ENCODE assay signal across 8 mouse cellular contexts in the genomic region with DNA sequence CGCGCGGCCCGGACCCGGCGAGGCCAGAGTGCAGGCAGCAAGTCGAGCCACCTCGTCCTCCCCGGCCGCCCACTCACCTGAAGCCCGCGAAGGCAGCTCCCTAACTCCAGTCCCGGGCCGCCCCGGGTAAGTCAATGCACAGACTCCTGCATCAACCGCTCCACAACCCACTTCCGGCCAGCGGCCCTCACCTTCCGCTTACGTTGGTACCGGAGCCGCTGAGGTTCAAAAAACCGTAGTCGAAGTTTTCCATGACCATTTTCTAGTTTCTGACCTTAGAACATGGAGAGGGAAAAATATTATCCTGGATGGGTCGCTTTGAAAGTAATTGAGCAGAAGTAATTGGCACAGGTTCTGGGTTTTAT. TPM values are rescaled to one million over a fixed set of nuclear protein-coding genes. Genes with fewer than 3 reads are reported as not detected.
A peak's percentile ranks its signal among the peaks of the same experiment; 100 is the strongest.
DNase-seq lines count a peak whose midpoint lies in the region; ATAC-seq lines count a peak whose summit lies in the region.

A gene (minus strand): TSS at position 189 of the 365 bp plus-strand sequence.
A gene (minus strand): TSS at position 200 of the 365 bp plus-strand sequence.

- intact Hi-C loops in left cerebral cortex, postnatal 10 days (cut with DNase I): no loop called here

- peak; percentile 90 for DNase-seq in adipocyte (ENCODE audit: low spot score)
- peak; percentile 89 for DNase-seq in embryo, embryonic 10 days (ENCODE audit: low spot score)
- peak; percentile 94 for DNase-seq in gastrocnemius, postnatal 10 days
- DNase-seq in induced T-regulatory cell, adult 2 months (ENCODE audit: low read depth): peak; percentile 93
- peak; percentile 91 to 92 for DNase-seq in left cerebral cortex, postnatal 10 days (ENCODE audit: extremely low spot score in 1 of 2, low spot score in 2 of 2)
- peak; percentile 87 for DNase-seq in right cerebral cortex, postnatal 25 days
- DNase-seq in urinary bladder, postnatal 4 days (ENCODE audit: low spot score in 2 of 2): peak; percentile 85 to 95

- ATAC-seq in megakaryocyte-erythroid progenitor cell, adult 5-6 weeks (replicated peaks; ENCODE audit: low FRiP score, low TSS enrichment, poor library complexity, severe bottlenecking): peak; percentile 75

RNA-seq across cellular contexts. Expression of the first gene that starts in this region (rescaled TPM):
- 1 to 10 TPM; 4.8 to 6.0 TPM for total RNA-seq in gastrocnemius, postnatal 10 days (2021)
- total RNA-seq in left cerebral cortex, postnatal 10 days (2021): 1 to 10 TPM; 8.0 TPM
- total RNA-seq in megakaryocyte-erythroid progenitor cell, adult 5-6 weeks (2014; fragmentation: Nextera tagmentation): 18.1 and 19.7 TPM in 2 replicates
- 30.6 and 38.4 TPM in 2 replicates for total RNA-seq in megakaryocyte-erythroid progenitor cell, adult 5-6 weeks (2017)

RNA-seq across cellular contexts. Expression of the second gene that starts in this region (rescaled TPM):
- total RNA-seq in gastrocnemius, postnatal 10 days (2021): 1 to 10 TPM; 4.7 to 5.1 TPM
- 1 to 10 TPM; 8.5 to 8.7 TPM for total RNA-seq in left cerebral cortex, postnatal 10 days (2021)
- 9.1 and 15.6 TPM in 2 replicates for total RNA-seq in megakaryocyte-erythroid progenitor cell, adult 5-6 weeks (2014; fragmentation: Nextera tagmentation)
- 8.3 and 8.5 TPM in 2 replicates for total RNA-seq in megakaryocyte-erythroid progenitor cell, adult 5-6 weeks (2017)

Comparison
In these comparisons a context has a peak if more than half of its experiments do, and no peak if none do; other contexts are left out.
1. Peak in every context shown above with its lines: DNase-seq and ATAC-seq.